Mouse (Mus musculus) skeletal muscle tissue, postnatal 0 days (tissue): ENCODE results near the gene Htra1. TPM values are rescaled to one million over a fixed set of nuclear protein-coding genes. Genes with fewer than 3 reads are reported as not detected.

Source experiments
- microRNA-seq, 2 experiments: library from miRNA; unstranded; fragments of <30 nt; microRNA quantifications; one replicate each; pipeline ENCODE4; 2016
- polyA plus RNA-seq: library from polyadenylated mRNA; unstranded; fragments of >200 nt; fragmentation: Nextera tagmentation; extraction: Ambion mirVana; gene quantifications from 2 replicates; pipeline ENCODE4 v1.2.1, GENCODE M21; 2015

The Htra1 gene
- polyA plus RNA-seq, result 30.9 and 55.3 TPM in 2 replicates

GRCm38 (mm10) chr7:130935793-130936471 is at the start of gene Htra1:
Gene Htra1, plus strand, starts transcription at chr7:130936111.

DNA sequence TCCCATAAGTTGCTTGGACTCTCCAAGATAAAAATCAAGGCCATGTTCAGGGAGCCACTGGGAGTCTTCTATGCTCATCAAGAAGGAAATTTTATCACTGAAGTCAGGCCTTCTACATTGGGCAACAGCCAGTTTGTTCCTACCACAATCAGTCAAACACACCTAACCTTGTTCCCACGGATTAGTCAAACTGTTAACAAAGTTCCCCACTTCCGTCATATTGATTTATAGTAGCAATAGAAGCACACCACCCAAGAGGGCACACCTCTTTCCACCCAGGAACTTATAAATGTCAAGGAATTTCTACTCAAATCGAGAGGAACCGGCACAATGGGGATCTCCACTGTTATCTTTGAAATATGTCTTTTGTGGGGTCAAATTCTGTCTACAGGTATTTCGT is 95.8 kb downstream of the Htra1 start, which contains the start of gene Dmbt1:
Gene Dmbt1, plus strand, starts transcription at position 299 of the 400 bp plus-strand sequence.

Small RNAs within 50 kb of the gene (microRNA-seq; reads per million reads assigned to microRNA genes)
- 0 to 0.20 reads per million in 2 experiments for gene Mir7061

Other genes with a start within 250 kb of the Htra1 start
- gene Btbd16, start 162.0 kb upstream of the Htra1 start, polyA plus RNA-seq, result 0.09 and 0.11 TPM in 2 replicates
- 16.8 and 19.2 TPM in 2 replicates for gene Plekha1, start 70.4 kb upstream of the Htra1 start, polyA plus RNA-seq
- gene Dmbt1, start 95.9 kb downstream of the Htra1 start, polyA plus RNA-seq, result not detected in 2 replicates
- not detected in 2 replicates for gene 4933402N03Rik, start 210.2 kb downstream of the Htra1 start, polyA plus RNA-seq
- gene 5430419D17Rik, start 238.3 kb downstream of the Htra1 start, polyA plus RNA-seq, result not detected in 2 replicates